Mouse (Mus musculus): ENCODE measurements around the gene Tbc1d4. TPM values are rescaled to one million over a fixed set of nuclear protein-coding genes. Genes with fewer than 3 reads are reported as not detected.

Tbc1d4 gene
- polyA plus RNA-seq, 1 experiment from 2014 or later = 6.4 TPM

DNA sequence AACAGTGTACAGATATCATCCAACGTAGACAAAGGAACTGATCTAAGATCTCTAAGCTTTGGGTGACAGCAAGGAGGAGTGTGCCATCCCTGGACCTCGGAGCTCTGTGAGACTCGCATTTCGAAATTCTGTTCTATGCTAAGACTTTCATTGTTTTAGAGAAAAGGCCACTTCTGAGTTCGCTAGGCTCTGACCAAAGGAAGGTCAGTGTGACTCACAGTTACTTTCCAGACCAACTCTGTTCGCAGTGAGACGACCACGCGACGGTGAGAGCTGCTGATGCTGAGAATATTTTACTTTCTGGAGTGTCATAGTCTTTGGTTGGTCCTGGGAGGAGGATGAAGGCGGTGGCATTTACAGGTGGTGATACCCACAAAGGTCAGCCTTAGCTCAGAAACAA, 142.5 kb downstream of the Tbc1d4 start:
- DNase-seq (ENCODE audit: low spot score) (no peak), ATAC-seq (ENCODE audit: insufficient read depth, low FRiP score, low TSS enrichment) (no peak)
- H3K4me1 ChIP-seq (ENCODE audit: control insufficient read depth, insufficient read depth, low read length) = no peaks in the 10 kb centered on the region
- H3K27me3 ChIP-seq (ENCODE audit: control insufficient read depth, insufficient read depth, low read length) = no peaks in the 10 kb centered on the region
- no peak overlapping the region for H3K4me3 ChIP-seq (ENCODE audit: low read depth, low read length)
- no peak overlapping the region for H3K27ac ChIP-seq (ENCODE audit: low read depth, low read length)
- 89% methylated on average over 11 of the region's 11 CpGs for WGBS
- no peaks in the 10 kb centered on the region for H3K36me3 ChIP-seq (ENCODE audit: control insufficient read depth, insufficient read depth, low read length)
- H3K4me2 ChIP-seq (ENCODE audit: low read depth) = no peak overlapping the region
- H3K9ac ChIP-seq (ENCODE audit: low read length) = no peak overlapping the region
- no peaks in the 10 kb centered on the region for H3K9me3 ChIP-seq (ENCODE audit: control insufficient read depth, low read length)

DNA sequence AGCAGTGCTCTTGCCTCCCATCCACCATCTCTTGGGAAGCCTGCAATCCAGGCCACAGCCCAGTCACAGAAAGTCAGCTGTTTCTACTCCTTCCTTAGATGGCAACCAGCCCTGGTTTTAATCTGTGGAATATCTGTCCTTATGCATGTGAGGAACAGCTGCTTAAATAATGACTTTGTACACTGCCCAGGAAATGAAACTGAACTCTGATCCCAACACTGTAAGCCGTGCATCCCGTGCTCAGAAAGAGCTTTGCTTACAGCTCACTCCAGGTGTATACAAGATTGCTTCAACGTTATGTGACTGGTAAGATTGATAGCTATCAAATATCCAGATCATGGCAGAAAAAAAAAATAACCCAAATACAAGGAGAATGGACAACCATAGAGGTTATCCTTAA, 143.1 kb downstream of the Tbc1d4 start:
- H3K4me1 ChIP-seq (ENCODE audit: control insufficient read depth, insufficient read depth, low read length) = no peaks in the 10 kb centered on the region
- 78% methylated on average over 3 of the region's 3 CpGs for WGBS
- H3K9me3 ChIP-seq (ENCODE audit: control insufficient read depth, low read length) = no peaks in the 10 kb centered on the region
- H3K4me3 ChIP-seq (ENCODE audit: low read depth, low read length) = no peak overlapping the region
- H3K9ac ChIP-seq (ENCODE audit: low read length) = no peak overlapping the region
- no peak overlapping the region for H3K27ac ChIP-seq (ENCODE audit: low read depth, low read length)
- no peak overlapping the region for H3K4me2 ChIP-seq (ENCODE audit: low read depth)
- H3K27me3 ChIP-seq (ENCODE audit: control insufficient read depth, insufficient read depth, low read length) = no peaks in the 10 kb centered on the region
- no peaks in the 10 kb centered on the region for H3K36me3 ChIP-seq (ENCODE audit: control insufficient read depth, insufficient read depth, low read length)
- no peak for DNase-seq (ENCODE audit: low spot score)
- no peak for ATAC-seq (ENCODE audit: insufficient read depth, low FRiP score, low TSS enrichment)

DNA sequence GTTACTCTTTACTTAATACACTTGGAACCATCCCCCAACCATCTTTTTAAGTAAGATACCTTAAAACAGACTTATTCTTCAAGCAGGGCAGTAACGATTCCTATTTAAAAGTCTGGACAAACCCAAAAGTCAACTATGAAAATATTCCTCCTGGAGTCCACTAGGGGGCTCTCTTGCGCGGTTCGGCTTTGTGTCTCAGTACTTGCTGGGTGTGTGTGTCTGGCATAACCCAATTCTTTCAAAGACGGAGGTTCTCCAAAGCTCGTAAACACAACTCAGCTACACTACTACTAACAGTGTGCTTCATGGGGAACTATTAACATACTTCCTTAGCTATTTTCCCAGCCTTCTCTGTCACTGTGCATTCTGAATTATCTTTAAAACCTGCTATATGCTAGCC, 148.2 kb downstream of the Tbc1d4 start:
- H3K4me3 ChIP-seq (ENCODE audit: low read depth, low read length) = no peak overlapping the region
- DNase-seq (ENCODE audit: low spot score) (peak; percentile 50), ATAC-seq (ENCODE audit: insufficient read depth, low FRiP score, low TSS enrichment) (no peak)
- H3K36me3 ChIP-seq (ENCODE audit: control insufficient read depth, insufficient read depth, low read length) = no peaks in the 10 kb centered on the region
- no peaks in the 10 kb centered on the region for H3K27me3 ChIP-seq (ENCODE audit: control insufficient read depth, insufficient read depth, low read length)
- no peaks in the 10 kb centered on the region for H3K9me3 ChIP-seq (ENCODE audit: control insufficient read depth, low read length)
- 28% methylated on average over 6 of the region's 6 CpGs for WGBS
- H3K9ac ChIP-seq (ENCODE audit: low read length) = no peak overlapping the region
- H3K4me1 ChIP-seq (ENCODE audit: control insufficient read depth, insufficient read depth, low read length) = no peaks in the 10 kb centered on the region
- no peak overlapping the region for H3K27ac ChIP-seq (ENCODE audit: low read depth, low read length)
- no peak overlapping the region for H3K4me2 ChIP-seq (ENCODE audit: low read depth)

DNA sequence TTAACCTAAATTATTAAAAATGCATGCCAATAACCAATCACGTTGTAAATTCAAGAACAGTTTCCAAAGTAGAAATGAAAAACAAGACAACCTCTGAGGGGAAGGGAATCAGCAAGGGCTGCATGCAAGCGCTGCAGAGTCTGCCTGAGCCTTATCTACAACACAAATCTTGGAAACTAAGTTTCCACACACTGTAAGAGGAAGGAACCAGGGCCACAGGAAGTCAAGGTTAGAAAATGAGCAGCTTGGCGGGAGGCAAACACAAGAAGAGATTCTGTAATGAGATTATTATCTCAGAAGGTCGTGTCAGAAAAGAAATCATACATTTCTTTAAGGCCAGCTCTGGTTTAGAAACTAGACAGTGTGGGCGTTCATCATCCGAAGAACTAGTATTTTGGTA, 156.1 kb downstream of the Tbc1d4 start:
- ATAC-seq (ENCODE audit: insufficient read depth, low FRiP score, low TSS enrichment) = no peak

DNA sequence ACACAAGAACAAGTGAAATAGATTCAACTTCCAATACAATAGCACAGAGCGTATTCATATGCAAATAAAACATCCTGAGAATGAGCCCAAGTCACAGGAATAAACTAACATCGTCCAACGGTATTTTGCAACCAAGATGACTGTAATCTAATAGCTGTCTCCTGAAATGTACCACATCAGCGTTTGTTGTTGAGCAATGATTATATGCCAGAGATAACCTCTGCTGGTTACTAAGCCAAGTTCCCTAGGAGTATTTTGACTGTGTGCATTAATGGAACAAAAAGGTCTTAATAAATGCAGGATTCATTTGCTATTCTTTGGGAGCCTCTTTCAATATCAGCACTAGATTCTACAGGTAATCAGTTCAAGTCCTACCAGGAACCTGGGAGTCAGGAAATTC, 161.1 kb downstream of the Tbc1d4 start:
- ATAC-seq (ENCODE audit: insufficient read depth, low FRiP score, low TSS enrichment) (no peak), DNase-seq (ENCODE audit: low spot score) (no peak)
- no peak overlapping the region for H3K27ac ChIP-seq (ENCODE audit: low read depth, low read length)
- no peaks in the 10 kb centered on the region for H3K36me3 ChIP-seq (ENCODE audit: control insufficient read depth, insufficient read depth, low read length)
- H3K27me3 ChIP-seq (ENCODE audit: control insufficient read depth, insufficient read depth, low read length) = no peaks in the 10 kb centered on the region
- no peak overlapping the region for H3K4me3 ChIP-seq (ENCODE audit: low read depth, low read length)
- H3K9ac ChIP-seq (ENCODE audit: low read length) = no peak overlapping the region
- H3K4me2 ChIP-seq (ENCODE audit: low read depth) = no peak overlapping the region
- WGBS = 93% methylated on average over 4 of the region's 4 CpGs
- no peaks in the 10 kb centered on the region for H3K4me1 ChIP-seq (ENCODE audit: control insufficient read depth, insufficient read depth, low read length)
- no peaks in the 10 kb centered on the region for H3K9me3 ChIP-seq (ENCODE audit: control insufficient read depth, low read length)

More for the DNA sequence above, 156.1 kb downstream of the Tbc1d4 start:
- DNase-seq (ENCODE audit: low spot score) = no peak
- no peak overlapping the region for H3K27ac ChIP-seq (ENCODE audit: low read depth, low read length)
- no peaks in the 10 kb centered on the region for H3K4me1 ChIP-seq (ENCODE audit: control insufficient read depth, insufficient read depth, low read length)
- H3K9ac ChIP-seq (ENCODE audit: low read length) = no peak overlapping the region
- WGBS = 79% methylated on average over 6 of the region's 6 CpGs
- H3K4me2 ChIP-seq (ENCODE audit: low read depth) = no peak overlapping the region
- no peaks in the 10 kb centered on the region for H3K9me3 ChIP-seq (ENCODE audit: control insufficient read depth, low read length)
- H3K36me3 ChIP-seq (ENCODE audit: control insufficient read depth, insufficient read depth, low read length) = no peaks in the 10 kb centered on the region
- no peak overlapping the region for H3K4me3 ChIP-seq (ENCODE audit: low read depth, low read length)
- H3K27me3 ChIP-seq (ENCODE audit: control insufficient read depth, insufficient read depth, low read length) = no peaks in the 10 kb centered on the region

DNA sequence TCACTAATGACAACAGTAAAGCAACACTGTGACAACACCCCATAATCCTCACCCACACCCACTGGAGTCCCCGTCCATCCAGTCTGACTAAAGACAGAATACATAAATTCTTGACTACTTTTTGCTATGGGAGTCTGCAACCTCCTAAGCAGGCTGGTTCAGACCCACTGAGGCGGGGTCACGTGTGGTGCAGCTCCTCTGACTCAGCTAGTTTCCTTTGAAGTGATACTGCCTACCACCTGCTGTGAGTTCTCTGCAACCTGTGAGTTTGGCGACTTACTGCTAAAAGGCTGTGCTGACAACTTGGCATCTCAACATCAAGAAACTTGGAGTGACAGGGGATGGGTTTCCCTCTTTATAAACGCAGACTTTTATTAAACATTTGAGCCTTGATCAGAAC, 163.8 kb downstream of the Tbc1d4 start:
- 48% methylated on average over 5 of the region's 5 CpGs for WGBS
- no peaks in the 10 kb centered on the region for H3K36me3 ChIP-seq (ENCODE audit: control insufficient read depth, insufficient read depth, low read length)
- ATAC-seq (ENCODE audit: insufficient read depth, low FRiP score, low TSS enrichment) (no peak), DNase-seq (ENCODE audit: low spot score) (no peak)
- H3K4me2 ChIP-seq (ENCODE audit: low read depth) = no peak overlapping the region
- no peaks in the 10 kb centered on the region for H3K4me1 ChIP-seq (ENCODE audit: control insufficient read depth, insufficient read depth, low read length)
- H3K4me3 ChIP-seq (ENCODE audit: low read depth, low read length) = no peak overlapping the region
- H3K27ac ChIP-seq (ENCODE audit: low read depth, low read length) = no peak overlapping the region
- no peak overlapping the region for H3K9ac ChIP-seq (ENCODE audit: low read length)
- no peaks in the 10 kb centered on the region for H3K9me3 ChIP-seq (ENCODE audit: control insufficient read depth, low read length)
- H3K27me3 ChIP-seq (ENCODE audit: control insufficient read depth, insufficient read depth, low read length) = no peaks in the 10 kb centered on the region

DNA sequence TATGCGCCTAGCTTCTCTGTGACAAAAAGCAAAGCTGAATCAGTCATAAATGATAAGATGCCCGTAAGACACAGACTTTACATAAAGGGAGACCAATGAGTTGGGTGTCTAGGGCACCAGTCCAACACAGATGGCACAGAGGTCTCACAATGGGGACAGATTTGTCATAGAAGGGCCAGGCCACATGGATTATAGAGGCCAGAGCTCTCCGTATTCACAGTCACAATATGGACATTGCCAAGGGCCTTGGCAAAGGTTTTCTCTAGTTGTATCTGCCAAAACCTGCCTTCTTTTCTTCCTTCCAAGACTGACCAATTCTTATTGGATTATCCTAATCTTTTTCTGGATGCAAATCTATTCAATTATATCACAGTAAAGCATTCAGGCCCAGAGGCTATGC, 171.1 kb downstream of the Tbc1d4 start:
- no peak overlapping the region for H3K4me2 ChIP-seq (ENCODE audit: low read depth)
- ATAC-seq (ENCODE audit: insufficient read depth, low FRiP score, low TSS enrichment) (no peak), DNase-seq (ENCODE audit: low spot score) (no peak)
- no peaks in the 10 kb centered on the region for H3K27me3 ChIP-seq (ENCODE audit: control insufficient read depth, insufficient read depth, low read length)
- no peak overlapping the region for H3K9ac ChIP-seq (ENCODE audit: low read length)
- 96% methylated on average over 3 of the region's 3 CpGs for WGBS
- H3K36me3 ChIP-seq (ENCODE audit: control insufficient read depth, insufficient read depth, low read length) = no peaks in the 10 kb centered on the region
- no peaks in the 10 kb centered on the region for H3K4me1 ChIP-seq (ENCODE audit: control insufficient read depth, insufficient read depth, low read length)
- no peaks in the 10 kb centered on the region for H3K9me3 ChIP-seq (ENCODE audit: control insufficient read depth, low read length)
- H3K27ac ChIP-seq (ENCODE audit: low read depth, low read length) = no peak overlapping the region
- H3K4me3 ChIP-seq (ENCODE audit: low read depth, low read length) = no peak overlapping the region

DNA sequence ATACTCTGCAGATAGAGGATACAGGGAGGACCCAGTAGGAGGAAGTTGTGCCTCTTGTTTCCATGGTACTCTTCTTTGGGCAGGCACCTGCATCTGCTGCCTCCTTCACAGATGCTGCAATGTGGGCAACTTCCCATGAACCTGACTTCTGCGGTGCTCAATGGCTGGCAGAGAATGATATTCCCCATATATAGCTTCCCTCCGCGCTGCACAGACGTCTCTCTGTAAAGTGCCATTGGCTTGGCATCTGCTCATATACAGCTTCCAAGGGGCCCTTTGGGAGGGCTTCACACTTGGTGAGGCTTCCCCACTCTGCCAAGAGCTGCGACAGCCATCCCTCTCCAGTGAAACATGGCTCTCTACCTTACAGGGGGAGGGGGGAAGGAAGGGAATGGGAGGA, 178.5 kb downstream of the Tbc1d4 start:
- Histone ChIP-seq H3K4me2 (ENCODE audit: low read depth) (no peak overlapping the region), H3K27me3 (ENCODE audit: control insufficient read depth, insufficient read depth, low read length) (no peaks in the 10 kb centered on the region), H3K4me1 (ENCODE audit: control insufficient read depth, insufficient read depth, low read length) (no peaks in the 10 kb centered on the region), H3K4me3 (ENCODE audit: low read depth, low read length) (no peak overlapping the region), H3K9me3 (ENCODE audit: control insufficient read depth, low read length) (no peaks in the 10 kb centered on the region), H3K36me3 (ENCODE audit: control insufficient read depth, insufficient read depth, low read length) (no peaks in the 10 kb centered on the region), H3K27ac (ENCODE audit: low read depth, low read length) (no peak overlapping the region), H3K9ac (ENCODE audit: low read length) (no peak overlapping the region)
- 84% methylated on average over 5 of the region's 5 CpGs for WGBS
- ATAC-seq (ENCODE audit: insufficient read depth, low FRiP score, low TSS enrichment) (no peak), DNase-seq (ENCODE audit: low spot score) (no peak)

DNA sequence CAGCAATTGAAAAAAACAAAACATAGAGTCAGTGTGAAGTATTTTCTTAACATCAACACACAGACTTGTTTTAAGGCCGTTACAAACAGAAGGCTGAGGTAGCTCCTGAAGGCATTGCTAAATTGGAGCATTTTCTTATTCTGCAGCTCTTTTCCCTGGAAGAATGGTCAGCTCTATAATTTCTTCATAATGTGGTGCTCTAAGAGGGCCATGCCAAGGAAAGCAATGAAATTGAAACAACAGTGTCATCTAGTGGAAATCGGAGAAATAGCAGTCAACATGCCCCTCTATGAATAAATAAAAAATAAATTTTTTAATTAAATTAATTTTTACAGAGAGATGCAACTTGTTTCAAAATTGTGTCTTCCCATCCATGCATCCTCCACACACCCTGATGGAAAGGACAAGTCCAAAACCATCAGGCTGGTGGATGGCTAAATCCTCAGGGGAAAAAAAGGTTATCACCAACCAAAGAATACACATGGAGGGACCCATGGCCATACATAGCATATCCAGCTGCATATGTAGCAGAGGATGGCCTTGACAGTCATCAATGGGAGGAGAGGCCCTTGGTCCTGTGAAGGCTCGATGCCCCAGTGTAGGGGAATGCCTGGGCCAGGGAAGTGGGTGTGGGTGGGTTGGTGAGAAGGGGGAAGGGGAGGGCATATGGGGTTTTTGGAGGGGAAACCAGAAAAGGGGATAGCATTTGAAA, 180.0 kb downstream of the Tbc1d4 start:
- WGBS = 45% methylated on average over 3 of the region's 3 CpGs
- Histone ChIP-seq H3K27ac (ENCODE audit: low read depth, low read length) (no peak overlapping the region), H3K9me3 (ENCODE audit: control insufficient read depth, low read length) (no peaks in the 10 kb centered on the region), H3K36me3 (ENCODE audit: control insufficient read depth, insufficient read depth, low read length) (no peaks in the 10 kb centered on the region), H3K4me2 (ENCODE audit: low read depth) (no peak overlapping the region), H3K27me3 (ENCODE audit: control insufficient read depth, insufficient read depth, low read length) (no peaks in the 10 kb centered on the region), H3K9ac (ENCODE audit: low read length) (no peak overlapping the region), H3K4me3 (ENCODE audit: low read depth, low read length) (no peak overlapping the region), H3K4me1 (ENCODE audit: control insufficient read depth, insufficient read depth, low read length) (no peaks in the 10 kb centered on the region)
- DNase-seq (ENCODE audit: low spot score) = no peak
- ATAC-seq (ENCODE audit: insufficient read depth, low FRiP score, low TSS enrichment) = peak; percentile 45; the same call in 1 of the 2 replicates

Measured in neural tube, embryonic 11.5 days (tissue).